ENCODE assay signal across 8 mouse cellular contexts in the genomic region with DNA sequence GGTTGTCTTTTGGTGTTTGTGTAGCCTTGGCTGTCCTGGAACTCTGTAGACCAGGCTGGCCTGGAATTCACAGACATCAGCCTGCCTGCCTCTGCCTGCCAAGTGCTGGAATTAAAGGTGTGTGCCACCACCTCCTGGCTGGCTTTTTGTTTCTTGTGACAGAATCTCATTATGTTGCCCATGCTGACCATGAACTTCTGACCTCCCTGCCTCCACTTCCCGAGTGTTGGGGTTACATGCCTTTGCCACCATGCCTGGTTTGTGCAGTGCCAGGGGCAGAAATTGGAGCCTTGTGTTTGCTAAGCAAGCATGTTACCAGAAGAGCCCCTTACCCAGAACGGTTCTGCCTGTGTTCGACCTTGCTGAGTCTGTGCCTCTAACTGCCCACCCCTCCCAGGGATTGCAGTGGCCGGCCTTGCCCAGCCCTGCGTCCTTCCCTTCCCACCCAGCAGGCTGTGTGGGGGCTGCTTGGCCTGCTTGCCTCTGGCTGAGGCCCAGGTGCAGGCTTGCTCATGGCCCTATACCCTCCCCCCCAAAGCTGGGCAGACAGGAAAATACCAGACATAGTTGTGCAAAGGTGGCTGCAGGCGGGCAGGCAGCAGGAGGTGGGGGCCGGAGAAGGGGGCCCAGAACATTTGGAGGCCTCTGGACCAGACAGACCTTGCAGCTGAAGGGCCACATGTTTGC. TPM values are rescaled to one million over a fixed set of nuclear protein-coding genes. Genes with fewer than 3 reads are reported as not detected.
A peak's percentile ranks its signal among the peaks of the same experiment; 100 is the strongest.
DNase-seq lines count a peak whose midpoint lies in the region; ATAC-seq lines count a peak whose summit lies in the region.

No protein-coding gene starts in this region.

- WGBS in limb, embryonic 11.5 days, result 10% methylated on average over 7 of the region's 7 CpGs

- H3K4me1 ChIP-seq in limb, embryonic 11.5 days (ENCODE audit: control insufficient read depth, insufficient read depth, low read length), result peaks cover 85% of the 10 kb centered on the region

- no peaks in the 10 kb centered on the region for H3K27me3 ChIP-seq in limb, embryonic 11.5 days (ENCODE audit: control insufficient read depth, insufficient read depth, low read length)

- ATAC-seq in limb, embryonic 11.5 days (ENCODE audit: insufficient number of reproducible peaks, low FRiP score, low TSS enrichment, low read depth), result peak; percentile 53

- no peaks in the 10 kb centered on the region for H3K36me3 ChIP-seq in limb, embryonic 11.5 days (ENCODE audit: control insufficient read depth, insufficient read depth, low read length)

- no peak overlapping the region for H3K4me3 ChIP-seq in limb, embryonic 11.5 days (ENCODE audit: low read depth, low read length)

- DNase-seq in adrenal gland, postnatal 14 days, result peak; percentile 54
- no peak for DNase-seq in adrenal gland, adult 18-20 months (ENCODE audit: low spot score in 2 of 2)
- DNase-seq in retina, postnatal 1 day, result peak; percentile 27
- DNase-seq in retina, embryonic 14.5 days (ENCODE audit: low spot score), result no peak
- DNase-seq in limb, embryonic 11.5 days (ENCODE audit: low spot score), result peak; percentile 72
- DNase-seq in thymus, postnatal 14 days, result no peak
- no peak for DNase-seq in left cerebral cortex, postnatal 4 days
- DNase-seq in left cerebral cortex, adult 18-20 months (ENCODE audit: low spot score in 2 of 2), result no peak

- H3K9ac ChIP-seq in limb, embryonic 11.5 days (ENCODE audit: low read length), result peak overlapping the region; percentile 14; the same call in 1 of the 2 replicates

- peak overlapping the region; percentile 90 for H3K27ac ChIP-seq in limb, embryonic 11.5 days (replicated peaks; ENCODE audit: low read depth, low read length)

- intact Hi-C loops in left cerebral cortex, postnatal 4 days (cut with DNase I), result loop anchor here (10.0 kb wide), 1 partner anchor 298 kb away; no protein-coding TSS in a partner anchor

- H3K4me2 ChIP-seq in limb, embryonic 11.5 days (ENCODE audit: low read depth, severe bottlenecking), result peak overlapping the region; percentile 28

- no peaks in the 10 kb centered on the region for H3K9me3 ChIP-seq in limb, embryonic 11.5 days (ENCODE audit: control insufficient read depth, low read length)

RNA-seq across cellular contexts. Expression of a gene that starts 8.4 kb away (rescaled TPM):
- 23.7 and 25.1 TPM in 2 replicates for total RNA-seq in adrenal gland, postnatal 14 days (2021)
- 10 to 100 TPM; 11.3 to 11.5 TPM for total RNA-seq in adrenal gland, adult 18-20 months (2021)
- polyA plus RNA-seq in limb, embryonic 11.5 days (2014; fragmentation: Nextera tagmentation; extraction: Ambion mirVana), result 26.2 and 27.4 TPM in 2 replicates
- total RNA-seq in left cerebral cortex, postnatal 4 days (2021), result 10 to 100 TPM; 29.0 to 32.8 TPM
- 10 to 100 TPM; 12.4 to 16.6 TPM for total RNA-seq in left cerebral cortex, adult 18-20 months (2021)

RNA-seq across cellular contexts. Expression of a gene that starts 21.9 kb away (rescaled TPM):
- total RNA-seq in adrenal gland, postnatal 14 days (2021), result 108 and 140 TPM in 2 replicates
- total RNA-seq in adrenal gland, adult 18-20 months (2021), result 100 to 1,000 TPM; 117 to 118 TPM
- polyA plus RNA-seq in limb, embryonic 11.5 days (2014; fragmentation: Nextera tagmentation; extraction: Ambion mirVana), result 107 and 115 TPM in 2 replicates
- total RNA-seq in left cerebral cortex, postnatal 4 days (2021), result 10 to 100 TPM; 76.7 to 85.7 TPM
- 10 to 100 TPM; 72.1 to 86.6 TPM for total RNA-seq in left cerebral cortex, adult 18-20 months (2021)

RNA-seq across cellular contexts. Expression of a gene that starts 36.8 kb away (rescaled TPM):
- 11.4 and 14.9 TPM in 2 replicates for total RNA-seq in adrenal gland, postnatal 14 days (2021)
- total RNA-seq in adrenal gland, adult 18-20 months (2021), result 10 to 100 TPM; 10.0 to 15.3 TPM
- 20.2 and 22.3 TPM in 2 replicates for polyA plus RNA-seq in limb, embryonic 11.5 days (2014; fragmentation: Nextera tagmentation; extraction: Ambion mirVana)
- total RNA-seq in left cerebral cortex, postnatal 4 days (2021), result 1 to 10 TPM; 2.6 to 3.2 TPM
- 10 to 100 TPM; 11.5 to 11.6 TPM for total RNA-seq in left cerebral cortex, adult 18-20 months (2021)

RNA-seq across cellular contexts. Expression of a gene that starts 36.9 kb away (rescaled TPM):
- 166 and 173 TPM in 2 replicates for total RNA-seq in adrenal gland, postnatal 14 days (2021)
- total RNA-seq in adrenal gland, adult 18-20 months (2021), result 100 to 1,000 TPM; 132 to 145 TPM
- 56.5 and 59.1 TPM in 2 replicates for polyA plus RNA-seq in limb, embryonic 11.5 days (2014; fragmentation: Nextera tagmentation; extraction: Ambion mirVana)
- 10 to 100 TPM; 40.0 to 40.2 TPM for total RNA-seq in left cerebral cortex, postnatal 4 days (2021)
- total RNA-seq in left cerebral cortex, adult 18-20 months (2021), result 10 to 100 TPM; 61.5 to 64.2 TPM

RNA-seq across cellular contexts. Expression of a gene that starts 43.3 kb away (rescaled TPM):
- 5.7 and 9.2 TPM in 2 replicates for total RNA-seq in adrenal gland, postnatal 14 days (2021)
- total RNA-seq in adrenal gland, adult 18-20 months (2021), result 1 to 10 TPM; 5.1 to 5.7 TPM
- 34.7 and 35.3 TPM in 2 replicates for polyA plus RNA-seq in limb, embryonic 11.5 days (2014; fragmentation: Nextera tagmentation; extraction: Ambion mirVana)
- 10 to 100 TPM; 13.0 to 13.4 TPM for total RNA-seq in left cerebral cortex, postnatal 4 days (2021)
- total RNA-seq in left cerebral cortex, adult 18-20 months (2021), result 1 to 10 TPM; 3.5 to 3.6 TPM

Comparison
In these comparisons a context has a peak if more than half of its experiments do, and no peak if none do; other contexts are left out.
1. DNase-seq: peak in adrenal gland, postnatal 14 days (single experiment), retina, postnatal 1 day (single experiment) and limb, embryonic 11.5 days (single experiment); none in adrenal gland, adult 18-20 months (0 of 2), retina, embryonic 14.5 days (single experiment), thymus, postnatal 14 days (single experiment), left cerebral cortex, postnatal 4 days (single experiment) and left cerebral cortex, adult 18-20 months (0 of 2).